Mouse (Mus musculus) stomach, embryonic 14.5 days (tissue): ENCODE measurements around the gene Ube2e1. TPM values are rescaled to one million over a fixed set of nuclear protein-coding genes. Genes with fewer than 3 reads are reported as not detected.

Source experiments
- ATAC-seq: fragments of 200-750 bp; cut with Nextera tagmentation; 2 replicates; pipeline ENCODE4 v1.8.0; 2017; ENCODE audit warnings: low read depth, moderate TSS enrichment; ENCODE audit not compliant: insufficient number of reproducible peaks, insufficient read depth, low FRiP score
- H3K27ac ChIP-seq: fragments of 300-500 bp; sonication (generic); 2 replicates; pipeline ENCODE4 v1.5.1; 2014; ENCODE audit warnings: mild to moderate bottlenecking, low read length, moderate library complexity, mixed read lengths
- H3K27me3 ChIP-seq: fragments of 300-500 bp; sonication (generic); 2 replicates; pipeline ENCODE4 v1.6.1; 2014; ENCODE audit warnings: low read length, control low read depth, mixed read lengths; ENCODE audit not compliant: control insufficient read depth, insufficient read depth
- H3K36me3 ChIP-seq: fragments of 300-500 bp; sonication (generic); 2 replicates; pipeline ENCODE4 v1.6.1; 2014; ENCODE audit warnings: mild to moderate bottlenecking, control low read depth, low read length, moderate library complexity, mixed read lengths; ENCODE audit not compliant: control insufficient read depth, insufficient read depth
- H3K4me1 ChIP-seq: fragments of 300-500 bp; sonication (generic); 2 replicates; pipeline ENCODE4 v1.6.1; 2014; ENCODE audit warnings: low read length, control low read depth, mixed read lengths; ENCODE audit not compliant: control insufficient read depth, insufficient read depth
- H3K4me2 ChIP-seq: fragments of 300-500 bp; sonication (generic); replicated peaks from 2 replicates; pipeline ENCODE4 v1.6.1; 2014; ENCODE audit warnings: low read depth, low read length, control low read depth
- H3K4me3 ChIP-seq: fragments of 300-500 bp; sonication (generic); 2 replicates; pipeline ENCODE4 v1.5.1; 2014; ENCODE audit warnings: low read depth, low read length, control low read depth
- H3K9ac ChIP-seq: fragments of 300-500 bp; sonication (generic); replicated peaks from 2 replicates; pipeline ENCODE4 v1.6.1; 2014; ENCODE audit warnings: low read depth, mild to moderate bottlenecking, control low read depth, low read length, moderate library complexity, mixed read lengths
- H3K9me3 ChIP-seq: fragments of 300-500 bp; sonication (generic); 2 replicates; pipeline ENCODE4 v1.6.1; 2016; ENCODE audit warnings: low read depth, low read length, control low read depth; ENCODE audit not compliant: control insufficient read depth
- WGBS: fragments of 180-500 bp; shearing (Covaris S2); extraction: QIAGEN DNeasy Blood & Tissue Kit; methylation state at CpG from one replicate; pipeline ENCODE4 v1.1.7; 2014; 5-methylcytosine and 5-hydroxymethylcytosine counted together
- polyA plus RNA-seq: library from polyadenylated mRNA; unstranded; fragments of >200 nt; fragmentation: Nextera tagmentation; extraction: Ambion mirVana; gene quantifications from 2 replicates; pipeline ENCODE4 v1.2.1, GENCODE M21; 2014

Ube2e1 gene
- polyA plus RNA-seq = 53.7 and 54.3 TPM in 2 replicates

DNA sequence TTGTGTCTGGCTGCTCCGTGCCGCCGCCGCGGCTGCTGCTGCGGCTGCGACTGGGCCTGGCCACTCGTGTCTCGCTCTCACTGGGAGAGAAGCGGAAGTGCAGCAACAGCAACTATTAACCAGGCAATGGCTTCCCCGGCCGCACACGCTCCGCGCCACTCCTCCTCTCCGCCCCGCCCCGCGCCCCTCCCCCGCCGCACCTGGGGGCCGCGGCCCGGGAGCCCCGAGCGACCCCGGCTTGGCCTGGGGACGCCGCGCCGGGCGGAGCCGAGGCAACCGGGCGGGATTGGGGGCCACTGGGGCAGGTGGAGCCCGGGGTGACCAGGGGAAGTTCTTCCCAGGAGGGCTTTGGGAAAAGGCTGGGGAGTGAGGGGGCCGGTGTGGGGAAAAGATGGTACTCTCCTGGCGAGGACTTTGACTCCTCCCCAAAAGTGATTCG lies at the start of gene Ube2e1:
Ube2e1 (minus strand) TSS at position 167 of the 439 bp plus-strand sequence.
- peaks cover 12% of the 10 kb centered on the region for H3K4me1 ChIP-seq
- peak within 1 kb of the TSS; percentile 65 for H3K4me2 ChIP-seq
- peak within 1 kb of the TSS; percentile 98 for H3K9ac ChIP-seq
- peak within 1 kb of the TSS; percentile 85 for H3K4me3 ChIP-seq
- no peaks in the 10 kb centered on the region for H3K36me3 ChIP-seq
- no peaks in the 10 kb centered on the region for H3K27me3 ChIP-seq
- no peaks in the 10 kb centered on the region for H3K9me3 ChIP-seq
- 1% methylated on average over 39 of the region's 39 CpGs for WGBS
- peak; percentile 86 for ATAC-seq
- H3K27ac ChIP-seq = peak within 1 kb of the TSS; percentile 81

DNA sequence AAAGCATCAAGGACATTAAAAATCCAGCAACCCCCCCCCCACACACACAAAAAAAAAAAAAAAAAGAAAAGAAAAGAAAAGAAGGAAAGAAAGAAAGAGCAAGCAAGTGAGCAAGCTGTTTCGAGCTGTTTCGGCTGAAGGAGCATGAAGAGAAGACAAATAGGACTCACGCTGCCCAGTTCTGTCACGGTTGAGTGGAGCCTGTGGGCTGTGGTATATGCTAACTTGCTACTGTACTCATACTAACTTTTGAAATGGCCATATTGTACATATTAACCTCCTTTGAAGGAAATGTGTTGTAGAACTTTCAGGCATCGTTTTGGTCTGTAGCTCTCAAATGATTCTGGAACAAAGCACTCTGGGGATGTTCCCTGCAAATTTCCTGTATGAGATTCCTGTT lies 48.2 kb upstream of the Ube2e1 start:
- WGBS = 85% methylated on average over 5 of the region's 5 CpGs
- H3K9ac ChIP-seq = no peak overlapping the region
- ATAC-seq = no peak
- no peaks in the 10 kb centered on the region for H3K9me3 ChIP-seq
- no peaks in the 10 kb centered on the region for H3K27me3 ChIP-seq
- H3K27ac ChIP-seq = no peak overlapping the region
- H3K4me1 ChIP-seq = no peaks in the 10 kb centered on the region
- H3K4me3 ChIP-seq = no peak overlapping the region
- H3K4me2 ChIP-seq = no peak overlapping the region
- no peaks in the 10 kb centered on the region for H3K36me3 ChIP-seq

DNA sequence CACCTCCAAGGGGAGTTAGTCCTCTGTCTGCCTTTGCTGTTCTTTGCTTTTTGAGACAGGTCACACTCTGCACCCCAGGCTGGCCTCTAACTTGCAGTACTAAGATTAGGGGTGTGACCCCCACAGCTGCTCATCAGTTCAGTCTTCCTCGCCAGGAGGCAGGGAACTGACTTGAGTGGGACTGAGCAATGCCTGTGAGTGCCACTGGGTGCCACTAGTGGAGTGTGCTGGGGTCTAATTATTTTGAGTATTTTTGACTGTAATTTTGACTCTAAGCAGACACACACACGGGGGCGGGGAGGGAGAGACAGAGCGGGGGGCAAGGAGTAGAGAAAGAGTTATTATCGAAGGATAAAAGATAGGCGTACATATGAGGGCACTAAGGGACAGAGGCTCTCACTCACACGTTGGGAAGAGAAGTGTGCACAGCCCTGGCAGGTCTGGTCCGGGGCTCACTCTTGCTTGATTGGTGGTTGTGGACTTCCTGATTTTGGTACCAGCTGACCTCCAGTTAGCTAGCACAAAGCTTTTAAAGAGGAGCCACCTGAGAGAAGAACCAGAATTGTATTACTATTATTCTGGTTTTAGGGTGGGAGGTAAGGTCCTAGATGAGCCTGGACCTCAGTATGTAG lies 46.4 kb upstream of the Ube2e1 start:
- Histone ChIP-seq H3K4me1 (no peaks in the 10 kb centered on the region), H3K27me3 (no peaks in the 10 kb centered on the region), H3K9ac (no peak overlapping the region), H3K27ac (no peak overlapping the region), H3K9me3 (no peaks in the 10 kb centered on the region), H3K36me3 (no peaks in the 10 kb centered on the region), H3K4me3 (no peak overlapping the region), H3K4me2 (no peak overlapping the region)
- ATAC-seq = peak; percentile 59; the same call in 1 of the 2 replicates
- 35% methylated on average over 8 of the region's 8 CpGs for WGBS

DNA sequence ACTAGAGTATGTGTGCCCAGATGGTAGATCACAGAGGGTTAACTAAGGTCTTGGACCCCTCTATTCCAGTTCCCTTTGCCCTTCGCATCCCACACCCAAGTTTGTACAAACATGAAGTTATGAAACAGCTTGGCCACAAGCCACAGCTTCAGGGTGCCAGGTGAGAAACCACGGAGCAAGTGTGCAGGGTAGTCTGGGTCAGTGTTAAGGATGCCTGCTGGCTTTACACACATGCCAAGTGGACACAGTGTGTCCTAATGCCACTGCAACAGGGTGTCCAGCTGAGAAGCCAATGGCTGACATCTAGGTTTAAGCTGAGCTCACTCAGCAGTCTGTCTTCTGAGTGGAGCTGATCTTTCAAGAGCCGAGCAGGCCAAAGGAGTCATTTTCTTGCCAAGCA lies 44.5 kb upstream of the Ube2e1 start:
- H3K36me3 ChIP-seq = no peaks in the 10 kb centered on the region
- ATAC-seq = no peak
- H3K9ac ChIP-seq = no peak overlapping the region
- WGBS = 70% methylated on average over 3 of the region's 3 CpGs
- no peaks in the 10 kb centered on the region for H3K4me1 ChIP-seq
- no peaks in the 10 kb centered on the region for H3K9me3 ChIP-seq
- H3K4me3 ChIP-seq = no peak overlapping the region
- H3K27me3 ChIP-seq = no peaks in the 10 kb centered on the region
- no peak overlapping the region for H3K4me2 ChIP-seq
- H3K27ac ChIP-seq = no peak overlapping the region

DNA sequence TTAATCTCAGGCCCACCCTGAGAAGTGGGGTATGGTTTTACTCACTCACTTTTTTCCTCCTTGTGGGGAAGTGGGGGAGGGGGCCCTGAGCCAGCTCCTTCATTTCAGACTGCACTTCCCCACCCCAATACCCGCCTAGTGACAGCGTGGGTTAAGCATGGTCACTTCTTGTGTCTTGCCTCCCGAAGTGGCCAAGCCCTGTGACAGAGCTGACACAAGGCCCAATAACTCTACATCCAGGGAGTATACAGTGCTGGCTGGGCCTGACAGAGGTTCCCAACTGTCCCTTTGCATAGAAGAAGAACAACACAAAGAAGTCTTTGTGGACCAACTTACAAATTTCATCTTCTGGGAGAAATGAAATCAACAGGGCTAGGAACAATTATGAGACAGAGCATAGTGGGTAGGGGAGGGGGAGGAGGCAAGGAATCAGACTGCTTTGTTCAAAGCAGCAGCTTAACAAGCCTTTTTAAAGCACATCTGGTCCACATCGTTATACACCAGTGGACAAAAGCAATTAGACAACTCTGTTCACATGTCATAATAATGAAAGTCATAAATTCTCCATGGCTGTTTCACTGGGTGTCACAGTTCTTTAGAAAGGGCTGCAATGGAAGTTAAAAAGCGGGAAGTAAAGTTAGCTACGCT lies 42.2 kb upstream of the Ube2e1 start:
- Histone ChIP-seq H3K4me1 (peaks cover 3% of the 10 kb centered on the region; the same call in 1 of the 2 replicates), H3K4me3 (no peak overlapping the region), H3K9me3 (no peaks in the 10 kb centered on the region), H3K27me3 (no peaks in the 10 kb centered on the region), H3K27ac (no peak overlapping the region), H3K4me2 (no peak overlapping the region), H3K9ac (no peak overlapping the region), H3K36me3 (no peaks in the 10 kb centered on the region)
- 57% methylated on average over 6 of the region's 6 CpGs for WGBS
- no peak for ATAC-seq

DNA sequence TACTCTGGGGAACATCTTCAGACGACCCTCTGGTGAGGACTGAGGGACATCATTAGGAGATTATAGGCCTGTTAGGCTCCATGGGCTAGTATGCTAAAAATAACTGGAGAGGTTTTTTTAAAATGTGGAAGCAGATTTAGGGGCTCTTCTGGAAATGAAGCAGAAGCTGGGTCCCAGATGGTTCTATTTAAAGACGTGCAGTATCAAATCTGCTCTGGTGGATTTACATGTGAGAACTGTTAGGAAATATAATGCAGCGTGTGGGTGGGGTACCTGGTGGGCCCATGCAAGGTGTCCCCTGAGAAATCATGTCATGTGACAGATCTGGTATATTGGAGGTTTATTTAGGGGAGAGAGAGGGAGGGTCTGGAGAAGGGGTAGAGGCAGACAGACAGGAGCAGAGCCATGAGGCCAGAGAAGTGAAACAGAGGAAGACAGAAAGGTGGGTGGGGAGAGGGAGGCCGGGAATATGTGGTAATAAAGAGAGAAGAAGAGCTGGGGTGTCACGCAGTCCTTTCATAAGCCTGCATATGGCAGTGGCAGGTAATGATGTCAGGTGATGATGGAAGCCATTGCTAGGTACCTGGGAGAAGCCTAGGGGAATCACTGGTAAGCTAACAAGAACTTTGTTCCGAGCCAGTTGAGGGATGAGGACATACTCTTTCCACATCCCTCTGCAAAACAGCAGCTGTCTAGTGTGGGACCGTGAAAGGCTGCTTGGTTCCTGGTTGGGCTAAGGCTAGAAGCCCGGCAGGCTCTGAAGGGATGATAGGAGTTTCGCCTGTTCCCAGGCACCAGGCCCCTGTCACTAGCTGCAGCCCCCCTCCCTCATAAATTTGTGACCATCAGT lies 41.3 kb upstream of the Ube2e1 start:
- no peak overlapping the region for H3K27ac ChIP-seq
- H3K9me3 ChIP-seq = no peaks in the 10 kb centered on the region
- H3K4me1 ChIP-seq = peaks cover 3% of the 10 kb centered on the region; the same call in 1 of the 2 replicates
- H3K4me2 ChIP-seq = no peak overlapping the region
- H3K4me3 ChIP-seq = no peak overlapping the region
- H3K9ac ChIP-seq = no peak overlapping the region
- H3K36me3 ChIP-seq = no peaks in the 10 kb centered on the region
- 77% methylated on average over 9 of the region's 9 CpGs for WGBS
- no peak for ATAC-seq
- H3K27me3 ChIP-seq = no peaks in the 10 kb centered on the region

DNA sequence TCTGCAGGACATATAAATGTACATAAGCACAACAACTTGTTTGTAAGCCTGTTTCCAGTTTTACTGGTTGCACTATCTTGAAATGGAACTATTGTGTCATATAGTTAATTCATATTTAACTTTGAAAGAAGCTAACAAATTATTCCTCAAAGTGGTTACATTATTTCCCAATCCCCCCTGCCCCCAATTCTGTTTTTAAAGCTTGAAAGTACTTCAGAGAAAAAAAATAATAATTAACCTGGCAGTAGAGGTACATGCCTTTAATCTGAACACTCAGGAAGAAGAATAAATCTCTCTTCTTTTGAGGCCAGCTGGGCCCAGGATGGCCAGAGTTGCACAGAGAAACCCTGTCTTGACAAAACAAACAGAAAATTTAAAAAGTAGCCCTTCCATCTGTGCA lies 37.4 kb upstream of the Ube2e1 start:
- ATAC-seq = no peak
- Histone ChIP-seq H3K27me3 (no peaks in the 10 kb centered on the region), H3K27ac (no peak overlapping the region), H3K4me3 (no peak overlapping the region), H3K9ac (no peak overlapping the region), H3K4me2 (no peak overlapping the region), H3K9me3 (no peaks in the 10 kb centered on the region), H3K4me1 (peaks cover 3% of the 10 kb centered on the region; the same call in 1 of the 2 replicates), H3K36me3 (no peaks in the 10 kb centered on the region)

DNA sequence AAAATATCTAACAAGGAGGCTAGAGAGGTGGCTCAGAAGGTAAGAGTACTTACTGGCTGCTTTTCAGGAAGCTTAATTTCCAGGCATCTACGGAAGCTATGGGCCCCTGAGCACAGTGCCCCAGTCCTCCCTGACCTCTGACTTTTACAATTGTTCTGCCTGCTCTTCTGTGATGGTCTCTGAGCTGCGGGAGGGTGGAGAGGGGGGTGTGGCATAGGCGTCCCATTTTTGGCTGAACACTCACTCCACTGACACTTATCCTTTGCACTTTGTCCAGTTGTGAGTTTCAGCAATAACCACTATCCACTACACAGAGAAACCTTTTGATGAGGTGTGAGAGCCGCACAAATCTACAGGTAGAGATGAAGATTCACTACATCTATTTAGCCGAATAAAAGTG lies 35.4 kb upstream of the Ube2e1 start:
- Histone ChIP-seq H3K4me3 (no peak overlapping the region), H3K27me3 (no peaks in the 10 kb centered on the region), H3K9ac (no peak overlapping the region), H3K36me3 (no peaks in the 10 kb centered on the region), H3K4me2 (no peak overlapping the region), H3K4me1 (peaks cover 3% of the 10 kb centered on the region; the same call in 1 of the 2 replicates), H3K27ac (no peak overlapping the region), H3K9me3 (no peaks in the 10 kb centered on the region)
- 67% methylated on average over 5 of the region's 5 CpGs for WGBS
- no peak for ATAC-seq
